ENCODE assay signal across 8 mouse cellular contexts in genomic region chr11:103953896-103954292, GRCm38 (mm10). TPM values are rescaled to one million over a fixed set of nuclear protein-coding genes. Genes with fewer than 3 reads are reported as not detected.
A peak's percentile ranks its signal among the peaks of the same experiment; 100 is the strongest.
DNase-seq lines count a peak whose midpoint lies in the region; ATAC-seq and TF ChIP-seq lines count a peak whose summit lies in the region.

Gene Nsf, minus strand, starts transcription at chr11:103954056.

- peaks cover 34% of the 10 kb centered on the region for H3K4me1 ChIP-seq in G1E (ENCODE audit: insufficient read depth, low read depth, low read length)
- H3K4me1 ChIP-seq in forebrain, embryonic 14.5 days (ENCODE audit: control insufficient read depth, insufficient read depth, low read length): peaks cover 11% of the 10 kb centered on the region

- H3K9me3 ChIP-seq in G1E (replicated peaks): no peaks in the 10 kb centered on the region
- no peaks in the 10 kb centered on the region for H3K9me3 ChIP-seq in forebrain, embryonic 14.5 days (replicated peaks; ENCODE audit: control insufficient read depth, low read length)

- H3K4me2 ChIP-seq in forebrain, embryonic 14.5 days (ENCODE audit: low read length): peak within 1 kb of the TSS; percentile 59

- H3K27ac ChIP-seq in forebrain, embryonic 14.5 days (ENCODE audit: low read depth, low read length): peak within 1 kb of the TSS; percentile 68

- peak; percentile 42 for ATAC-seq in G1E (ENCODE audit: extremely low read depth, insufficient number of reproducible peaks, low FRiP score, poor library complexity, severe bottlenecking)
- ATAC-seq in forebrain, embryonic 14.5 days: peak; percentile 95
- ATAC-seq in neutrophil, adult 5-6 weeks (ENCODE audit: extremely low read depth, insufficient number of reproducible peaks, low FRiP score, poor library complexity, severe bottlenecking): peak; percentile 56

- peaks cover 25% of the 10 kb centered on the region for H3K36me3 ChIP-seq in G1E (replicated peaks)
- H3K36me3 ChIP-seq in forebrain, embryonic 14.5 days (ENCODE audit: control insufficient read depth, insufficient read depth, low read length): no peaks in the 10 kb centered on the region

- no peak for TF ChIP-seq CTCF in G1E (IDR thresholded peaks at IDR 0.05; ENCODE audit: low read depth, low read length)

- peak; percentile 98 for DNase-seq in G1E (ENCODE audit: low spot score)
- DNase-seq in cerebellum, adult 11 months: peak; percentile 81
- DNase-seq in forebrain, embryonic 14.5 days (ENCODE audit: low spot score): peak; percentile 91
- peak; percentile 87 for DNase-seq in heart, postnatal 10 days
- DNase-seq in large intestine, adult 2 months (ENCODE audit: low read depth, low spot score): no peak
- peak; percentile 82 to 84 for DNase-seq in lung, adult 18-20 months
- DNase-seq in thymus, adult 18-20 months: peak; percentile 63 to 70

- under 1% methylated on average over 52 of the region's 53 CpGs for WGBS in forebrain, embryonic 14.5 days
- WGBS in large intestine, adult 2 months: under 1% methylated on average over 53 of the region's 53 CpGs

- intact Hi-C loops in heart, postnatal 10 days (cut with DNase I): no loop called here

- H3K27me3 ChIP-seq in G1E (ENCODE audit: insufficient read depth, low read length): peaks cover 8% of the 10 kb centered on the region
- no peaks in the 10 kb centered on the region for H3K27me3 ChIP-seq in forebrain, embryonic 14.5 days (replicated peaks; ENCODE audit: control insufficient read depth, insufficient read depth, low read length)

- H3K9ac ChIP-seq in forebrain, embryonic 14.5 days (ENCODE audit: low read length): peak within 1 kb of the TSS; percentile 87

- peak within 1 kb of the TSS; percentile 78 for H3K4me3 ChIP-seq in G1E (ENCODE audit: low read depth, low read length)
- peak within 1 kb of the TSS; percentile 74 for H3K4me3 ChIP-seq in forebrain, embryonic 14.5 days (ENCODE audit: low read depth, low read length)

RNA-seq across cellular contexts. Expression of gene Nsf, which starts in this region (rescaled TPM):
- total RNA-seq in G1E (2014; fragmentation: Nextera tagmentation) (47.3 and 64.1 TPM in 2 replicates), G1E (2017) (48.4 and 49.6 TPM in 2 replicates)
- 2.8 and 4.1 TPM in 2 replicates for polyA plus RNA-seq in G1E (2012)
- 64.4 and 81.6 TPM in 2 replicates for polyA plus RNA-seq in forebrain, embryonic 14.5 days (2014; fragmentation: Nextera tagmentation; extraction: Ambion mirVana)
- 10 to 100 TPM; 36.8 to 39.9 TPM for total RNA-seq in heart, postnatal 10 days (2021)
- polyA plus RNA-seq in large intestine, adult 2 months (2012; rRNA removed): 26.2 and 31.3 TPM in 2 replicates
- 89.7 and 114 TPM in 2 replicates for total RNA-seq in neutrophil, adult 5-6 weeks (2017)

Comparison
In these comparisons a context has a peak if more than half of its experiments do, and no peak if none do; other contexts are left out.
1. ATAC-seq: peak in every context shown above with its lines; median percentile 95 in forebrain, embryonic 14.5 days; 56 in neutrophil, adult 5-6 weeks; 42 in G1E.